In the genomic region with DNA sequence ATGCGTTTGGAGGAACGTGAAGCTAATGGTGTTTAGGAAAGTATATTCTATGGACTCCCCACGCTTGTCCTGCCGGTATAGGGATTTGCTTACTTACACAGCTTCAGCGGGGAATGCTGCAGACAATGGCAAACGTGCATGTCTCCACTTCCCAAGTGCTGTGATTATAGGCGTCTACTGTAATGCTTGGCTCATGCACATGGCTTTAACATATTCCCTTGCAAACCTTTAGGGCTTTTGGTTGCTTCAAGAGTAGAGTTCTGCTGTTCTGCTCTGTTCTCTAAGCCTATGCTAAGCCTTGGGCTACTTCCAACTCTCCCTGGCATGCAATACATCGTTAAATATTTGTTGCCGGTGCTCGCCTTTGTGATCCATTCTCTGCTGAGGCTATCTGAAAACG, we compare ENCODE assay signal across 13 mouse cellular contexts.
DNase-seq lines count a peak whose midpoint lies in the region; ATAC-seq and TF ChIP-seq lines count a peak whose summit lies in the region.
"Had no signal": no experiment of that assay in that cellular context is flagged by ENCODE, and none has a peak within 500 bp of the region (broad histone marks: within the 10 kb centered on the region; RNA-seq: fewer than 3 reads in every experiment).

No protein-coding gene starts in this region.

- no peak overlapping the region for H3K9ac ChIP-seq in liver, postnatal 0 days (replicated peaks)
- H3K9ac ChIP-seq in embryonic facial prominence, embryonic 15.5 days, result no peak overlapping the region
- H3K9ac ChIP-seq in intestine, embryonic 15.5 days, result no peak overlapping the region
- no peak overlapping the region for H3K9ac ChIP-seq in stomach, embryonic 16.5 days (ENCODE audit: low read length)
- H3K9ac ChIP-seq: heart, embryonic 13.5 days; neural tube, embryonic 12.5 days had no signal

- no peak for TF ChIP-seq EP300 in liver, postnatal 0 days (IDR thresholded peaks at IDR 0.05; ENCODE audit: low read depth)

- H3K4me1 ChIP-seq in liver, postnatal 0 days (ENCODE audit: insufficient read depth), result peaks cover 4% of the 10 kb centered on the region
- H3K4me1 ChIP-seq in embryonic facial prominence, embryonic 15.5 days, result 0 out of 2 replicates have a peak, but pooled peaks cover 10% of the 10 kb centered on the region
- peaks cover 6% of the 10 kb centered on the region for H3K4me1 ChIP-seq in intestine, embryonic 15.5 days (replicated peaks)
- H3K4me1 ChIP-seq in stomach, embryonic 16.5 days (ENCODE audit: control insufficient read depth, insufficient read depth, low read length), result no peaks in the 10 kb centered on the region; the same call in 1 of the 2 replicates

- 68% methylated on average over 11 of the region's 11 CpGs for WGBS in liver, postnatal 0 days (ENCODE audit: insufficient replicate concordance)
- WGBS in embryonic facial prominence, embryonic 15.5 days, result 38% methylated on average over 11 of the region's 11 CpGs
- 42% methylated on average over 11 of the region's 11 CpGs for WGBS in intestine, embryonic 15.5 days
- WGBS in stomach, embryonic 16.5 days, result 34% methylated on average over 11 of the region's 11 CpGs

- no peak overlapping the region for H3K4me2 ChIP-seq in liver, postnatal 0 days (ENCODE audit: low read depth, low read length)
- H3K4me2 ChIP-seq in embryonic facial prominence, embryonic 15.5 days (replicated peaks), result peak overlapping the region; percentile 46; the same call in 1 of the 2 replicates
- peak overlapping the region; percentile 46 for H3K4me2 ChIP-seq in intestine, embryonic 15.5 days (replicated peaks)
- peak overlapping the region; percentile 51 for H3K4me2 ChIP-seq in stomach, embryonic 16.5 days (ENCODE audit: low read depth, low read length)

- no peaks in the 10 kb centered on the region for H3K36me3 ChIP-seq in liver, postnatal 0 days (replicated peaks; ENCODE audit: insufficient read depth, low read length)
- H3K36me3 ChIP-seq in embryonic facial prominence, embryonic 15.5 days, result no peaks in the 10 kb centered on the region
- no peaks in the 10 kb centered on the region for H3K36me3 ChIP-seq in intestine, embryonic 15.5 days
- no peaks in the 10 kb centered on the region for H3K36me3 ChIP-seq in stomach, embryonic 16.5 days (ENCODE audit: control insufficient read depth, insufficient read depth, low read length)
- H3K36me3 ChIP-seq: G1E; heart, embryonic 13.5 days; neural tube, embryonic 12.5 days had no signal

- ATAC-seq in liver, postnatal 0 days, result no peak
- ATAC-seq in embryonic facial prominence, embryonic 15.5 days (ENCODE audit: insufficient number of reproducible peaks, low FRiP score, low TSS enrichment, low read depth), result no peak
- ATAC-seq in intestine, embryonic 15.5 days, result peak; percentile 31; the same call in 1 of the 2 replicates
- ATAC-seq in stomach, embryonic 16.5 days (ENCODE audit: insufficient read depth, low FRiP score), result no peak

- H3K4me3 ChIP-seq in liver, postnatal 0 days (ENCODE audit: low read depth, low read length), result no peak overlapping the region
- H3K4me3 ChIP-seq in embryonic facial prominence, embryonic 15.5 days (replicated peaks), result no peak overlapping the region
- no peak overlapping the region for H3K4me3 ChIP-seq in intestine, embryonic 15.5 days (replicated peaks)
- peak overlapping the region; percentile 24; the same call in 1 of the 2 replicates for H3K4me3 ChIP-seq in stomach, embryonic 16.5 days (replicated peaks; ENCODE audit: low read length)
- H3K4me3 ChIP-seq: heart, embryonic 13.5 days; neural tube, embryonic 12.5 days had no signal

- TF ChIP-seq CTCF in liver, postnatal 0 days (IDR thresholded peaks at IDR 0.05; ENCODE audit: low read depth), result no peak

- no peaks in the 10 kb centered on the region for H3K27me3 ChIP-seq in liver, postnatal 0 days (ENCODE audit: insufficient read depth, low read length)
- no peaks in the 10 kb centered on the region for H3K27me3 ChIP-seq in embryonic facial prominence, embryonic 15.5 days
- H3K27me3 ChIP-seq in intestine, embryonic 15.5 days (replicated peaks), result no peaks in the 10 kb centered on the region
- H3K27me3 ChIP-seq in stomach, embryonic 16.5 days (ENCODE audit: control insufficient read depth, insufficient read depth, low read length), result no peaks in the 10 kb centered on the region
- H3K27me3 ChIP-seq: neural tube, embryonic 12.5 days had no signal

- H3K27ac ChIP-seq in liver, postnatal 0 days (ENCODE audit: low read depth), result 0 out of 2 replicates have a peak overlapping the region, but pooled peaks have one; percentile 7
- H3K27ac ChIP-seq in embryonic facial prominence, embryonic 15.5 days (replicated peaks), result peak overlapping the region; percentile 1; the same call in 1 of the 2 replicates
- no peak overlapping the region for H3K27ac ChIP-seq in intestine, embryonic 15.5 days
- no peak overlapping the region for H3K27ac ChIP-seq in stomach, embryonic 16.5 days (ENCODE audit: low read length)
- H3K27ac ChIP-seq: heart, embryonic 13.5 days; neural tube, embryonic 12.5 days had no signal

- DNase-seq in liver, postnatal 0 days, result no peak
- DNase-seq in liver, result no peak
- no peak for DNase-seq in urinary bladder, postnatal 14 days (ENCODE audit: low spot score)
- no peak for DNase-seq in embryo, embryonic 10.5 days (ENCODE audit: low spot score)
- DNase-seq: adrenal gland, postnatal 14 days; kidney, adult 9 months; thymus, postnatal 14 days had no signal

- no peaks in the 10 kb centered on the region for H3K9me3 ChIP-seq in liver, postnatal 0 days (ENCODE audit: low read length)
- H3K9me3 ChIP-seq in embryonic facial prominence, embryonic 15.5 days (replicated peaks), result no peaks in the 10 kb centered on the region
- no peaks in the 10 kb centered on the region for H3K9me3 ChIP-seq in intestine, embryonic 15.5 days
- H3K9me3 ChIP-seq in stomach, embryonic 16.5 days (replicated peaks; ENCODE audit: control insufficient read depth, low read length), result no peaks in the 10 kb centered on the region
- H3K9me3 ChIP-seq: heart, embryonic 13.5 days; neural tube, embryonic 12.5 days had no signal

Comparison
In these comparisons a context has a peak if more than half of its experiments do, and no peak if none do; other contexts are left out.
1. H3K27ac ChIP-seq: peak in liver, postnatal 0 days (single experiment) and embryonic facial prominence, embryonic 15.5 days (single experiment); none in intestine, embryonic 15.5 days (single experiment) and stomach, embryonic 16.5 days (single experiment).